Mouse (Mus musculus): ENCODE data around the gene Large2. TPM values are rescaled to one million over a fixed set of nuclear protein-coding genes. Genes with fewer than 3 reads are reported as not detected.

Large2 gene
- polyA plus RNA-seq, 2 experiments, result 2.3 to 3.1 TPM

DNA sequence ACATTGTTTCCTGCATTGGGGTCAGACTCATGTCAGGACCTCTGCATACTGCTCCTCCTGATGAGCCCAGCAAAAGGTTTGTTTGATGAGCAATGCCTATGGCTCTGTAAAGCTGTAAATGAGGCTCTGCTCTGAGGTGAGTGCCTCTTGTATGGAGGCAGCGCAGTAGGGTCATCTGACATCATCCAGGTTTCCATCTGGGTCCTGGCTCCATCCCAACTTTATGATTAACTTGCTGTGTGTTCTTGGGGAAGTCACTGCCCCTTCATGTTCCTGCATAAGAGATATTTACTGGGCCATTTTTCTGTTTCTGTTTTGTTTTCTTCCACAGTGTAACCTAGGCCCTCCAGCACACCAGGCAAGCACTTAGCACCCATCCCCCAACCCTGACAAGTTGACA lies 22.8 kb upstream of the Large2 start:
- Histone ChIP-seq H3K9ac (replicated peaks) (no peak overlapping the region), H3K4me1 (replicated peaks; ENCODE audit: control insufficient read depth in 2 of 2, insufficient read depth in 2 of 2, low read length in 1 of 2) (peaks cover 0 to 2% of the 10 kb centered on the region in 2 experiments; a peak in 1 of 4 replicates), H3K27me3 (ENCODE audit: control insufficient read depth, insufficient read depth, low read length) (peaks cover 22% of the 10 kb centered on the region), H3K9me3 (ENCODE audit: control insufficient read depth, low read length) (no peaks in the 10 kb centered on the region), H3K4me3 (ENCODE audit: insufficient read depth in 1 of 2, low read depth in 2 of 2, low read length in 2 of 2) (no peak overlapping the region), H3K4me2 (ENCODE audit: low read depth) (no peak overlapping the region), H3K36me3 (replicated peaks; ENCODE audit: control insufficient read depth, insufficient read depth, low read depth) (no peaks in the 10 kb centered on the region), H3K27ac (no peak overlapping the region)
- ATAC-seq (ENCODE audit: insufficient read depth) (no peak), DNase-seq (ENCODE audit: low read depth in 3 of 3, low spot score in 3 of 3) (no peak)
- WGBS (ENCODE audit: insufficient replicate concordance), result 76% methylated on average over 1 of the region's 1 CpGs
- TF ChIP-seq CTCF (IDR thresholded peaks at IDR 0.05; ENCODE audit: low read depth) (no peak), EP300 (IDR thresholded peaks at IDR 0.05; ENCODE audit: low read depth) (no peak)

GRCm38 (mm10) chr2:92395535-92395934 lies 20.9 kb upstream of the Large2 start:
- H3K9ac ChIP-seq (replicated peaks), result no peak overlapping the region
- H3K27ac ChIP-seq, result no peak overlapping the region
- H3K36me3 ChIP-seq (replicated peaks; ENCODE audit: control insufficient read depth, insufficient read depth, low read depth), result no peaks in the 10 kb centered on the region
- no peak for TF ChIP-seq CTCF (IDR thresholded peaks at IDR 0.05; ENCODE audit: low read depth)
- no peak for TF ChIP-seq EP300 (IDR thresholded peaks at IDR 0.05; ENCODE audit: low read depth)
- H3K4me3 ChIP-seq (ENCODE audit: insufficient read depth in 1 of 2, low read depth in 2 of 2, low read length in 2 of 2), result no peak overlapping the region
- no peaks in the 10 kb centered on the region for H3K9me3 ChIP-seq (ENCODE audit: control insufficient read depth, low read length)
- 67% methylated on average over 3 of the region's 3 CpGs for WGBS (ENCODE audit: insufficient replicate concordance)
- DNase-seq (ENCODE audit: low read depth in 3 of 3, low spot score in 3 of 3), result no peak
- no peak for ATAC-seq (ENCODE audit: insufficient read depth)
- no peak overlapping the region for H3K4me2 ChIP-seq (ENCODE audit: low read depth)
- no peaks in the 10 kb centered on the region for H3K4me1 ChIP-seq (replicated peaks; ENCODE audit: control insufficient read depth in 2 of 2, insufficient read depth in 2 of 2, low read length in 1 of 2)
- H3K27me3 ChIP-seq (ENCODE audit: control insufficient read depth, insufficient read depth, low read length), result peaks cover 31% of the 10 kb centered on the region

DNA sequence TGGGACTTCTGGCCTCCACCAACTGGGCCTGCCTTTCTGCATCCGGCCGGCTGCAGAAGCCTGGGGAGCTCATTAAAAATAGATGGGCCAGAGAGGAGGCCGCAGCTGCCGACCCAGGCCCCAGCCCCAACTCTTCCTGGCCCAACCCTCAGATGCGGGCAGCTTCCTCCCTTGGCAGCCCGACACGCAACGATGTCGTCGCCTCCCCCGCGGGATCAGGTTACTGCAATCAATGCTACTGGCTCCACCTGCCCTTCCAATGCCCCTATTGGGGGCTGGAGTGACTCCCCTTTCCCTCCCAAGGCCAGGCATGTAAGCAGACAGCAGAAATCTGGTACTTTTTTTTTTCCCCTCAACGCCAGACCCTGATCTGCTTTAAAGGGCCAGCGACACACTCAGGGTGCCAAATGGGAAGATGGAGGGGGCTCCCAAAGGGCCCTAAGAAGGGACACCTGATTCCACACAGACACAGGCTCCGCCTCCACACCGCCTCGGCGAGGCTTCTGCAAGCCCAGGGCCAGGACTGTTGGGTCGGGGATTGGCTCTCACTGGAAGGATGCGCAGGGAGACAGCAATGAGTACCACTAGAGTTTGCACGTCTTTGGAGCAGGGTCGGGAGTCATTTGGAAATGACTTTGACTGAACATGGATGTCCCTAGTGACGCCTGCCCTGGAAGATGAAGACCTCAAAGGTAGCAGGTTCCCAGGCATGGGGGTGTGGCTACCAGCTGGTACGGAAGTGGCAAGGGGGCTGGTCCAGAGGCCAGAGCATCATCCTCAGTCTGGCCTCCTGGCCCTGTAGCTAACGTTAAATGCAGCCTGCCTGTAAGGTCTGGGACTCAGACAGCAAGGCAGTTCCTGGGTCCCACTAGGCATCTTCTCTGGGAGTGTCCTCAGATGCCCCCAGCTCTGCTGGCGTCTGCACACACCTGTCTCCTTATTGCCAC lies 17.9 kb upstream of the Large2 start:
- peaks cover 57% of the 10 kb centered on the region for H3K27me3 ChIP-seq (ENCODE audit: control insufficient read depth, insufficient read depth, low read length)
- WGBS (ENCODE audit: insufficient replicate concordance), result 4% methylated on average over 26 of the region's 26 CpGs

GRCm38 (mm10) chr2:92391703-92392317 lies 17.1 kb upstream of the Large2 start:
- no peak for TF ChIP-seq EP300 (IDR thresholded peaks at IDR 0.05; ENCODE audit: low read depth)
- no peak for TF ChIP-seq CTCF (IDR thresholded peaks at IDR 0.05; ENCODE audit: low read depth)
- H3K4me1 ChIP-seq (replicated peaks; ENCODE audit: control insufficient read depth in 2 of 2, insufficient read depth in 2 of 2, low read length in 1 of 2), result peaks cover 0 to 4% of the 10 kb centered on the region in 2 experiments; a peak in 2 of 4 replicates
- ATAC-seq (ENCODE audit: insufficient read depth) (no peak), DNase-seq (ENCODE audit: low read depth in 3 of 3, low spot score in 3 of 3) (no peak)
- H3K9me3 ChIP-seq (ENCODE audit: control insufficient read depth, low read length), result no peaks in the 10 kb centered on the region
- no peak overlapping the region for H3K9ac ChIP-seq (replicated peaks)
- peaks cover 58% of the 10 kb centered on the region for H3K27me3 ChIP-seq (ENCODE audit: control insufficient read depth, insufficient read depth, low read length)
- H3K4me2 ChIP-seq (ENCODE audit: low read depth), result no peak overlapping the region; the same call in none of the 2 replicates
- 35% methylated on average over 11 of the region's 11 CpGs for WGBS (ENCODE audit: insufficient replicate concordance)
- H3K27ac ChIP-seq, result no peak overlapping the region
- H3K4me3 ChIP-seq (ENCODE audit: insufficient read depth in 1 of 2, low read depth in 2 of 2, low read length in 2 of 2), result 0 out of 4 replicates have a peak overlapping the region, but pooled peaks have one; percentile 10 to 20
- H3K36me3 ChIP-seq (replicated peaks; ENCODE audit: control insufficient read depth, insufficient read depth, low read depth), result no peaks in the 10 kb centered on the region

More for the DNA sequence above, 17.9 kb upstream of the Large2 start:
- Histone ChIP-seq H3K4me1 (replicated peaks; ENCODE audit: control insufficient read depth in 2 of 2, insufficient read depth in 2 of 2, low read length in 1 of 2) (peaks cover 0 to 4% of the 10 kb centered on the region in 2 experiments; a peak in 2 of 4 replicates), H3K9me3 (ENCODE audit: control insufficient read depth, low read length) (no peaks in the 10 kb centered on the region), H3K36me3 (replicated peaks; ENCODE audit: control insufficient read depth, insufficient read depth, low read depth) (no peaks in the 10 kb centered on the region), H3K4me2 (ENCODE audit: low read depth) (no peak overlapping the region; the same call in none of the 2 replicates), H3K4me3 (ENCODE audit: insufficient read depth in 1 of 2, low read depth in 2 of 2, low read length in 2 of 2) (0 out of 4 replicates have a peak overlapping the region, but pooled peaks of 1 of the 2 experiments have one; percentile 20), H3K9ac (replicated peaks) (no peak overlapping the region), H3K27ac (no peak overlapping the region)
- DNase-seq (ENCODE audit: low read depth in 3 of 3, low spot score in 3 of 3) (no peak), ATAC-seq (ENCODE audit: insufficient read depth) (no peak)
- TF ChIP-seq CTCF (IDR thresholded peaks at IDR 0.05; ENCODE audit: low read depth) (no peak), EP300 (IDR thresholded peaks at IDR 0.05; ENCODE audit: low read depth) (no peak)

DNA sequence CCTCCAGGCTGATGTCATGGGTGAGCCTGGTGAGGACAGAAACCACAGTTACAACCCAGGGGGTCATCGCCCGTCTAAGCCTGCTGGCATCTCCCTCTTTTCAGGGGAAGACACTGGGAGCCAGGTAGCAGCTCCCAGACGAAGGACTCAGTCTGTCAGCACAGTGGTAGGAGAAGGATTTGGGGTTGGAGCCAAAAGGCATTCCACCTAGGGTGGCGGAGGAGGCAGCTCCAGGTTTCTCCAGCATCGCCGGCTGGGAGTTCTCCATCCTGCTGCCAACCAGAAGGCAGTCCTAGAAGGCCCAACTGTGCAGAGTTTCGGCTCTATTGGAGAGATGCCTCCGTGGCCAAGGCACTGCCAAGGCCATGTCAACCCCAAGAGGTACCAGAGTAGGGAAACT lies 16.4 kb upstream of the Large2 start:
- Histone ChIP-seq H3K36me3 (replicated peaks; ENCODE audit: control insufficient read depth, insufficient read depth, low read depth) (no peaks in the 10 kb centered on the region), H3K9me3 (ENCODE audit: control insufficient read depth, low read length) (no peaks in the 10 kb centered on the region), H3K27ac (no peak overlapping the region), H3K4me3 (ENCODE audit: insufficient read depth in 1 of 2, low read depth in 2 of 2, low read length in 2 of 2) (no peak overlapping the region), H3K4me2 (ENCODE audit: low read depth) (no peak overlapping the region), H3K9ac (replicated peaks) (no peak overlapping the region), H3K4me1 (replicated peaks; ENCODE audit: control insufficient read depth in 2 of 2, insufficient read depth in 2 of 2, low read length in 1 of 2) (peaks cover 0 to 4% of the 10 kb centered on the region in 2 experiments; a peak in 2 of 4 replicates), H3K27me3 (ENCODE audit: control insufficient read depth, insufficient read depth, low read length) (peaks cover 58% of the 10 kb centered on the region)
- DNase-seq (ENCODE audit: low read depth in 3 of 3, low spot score in 3 of 3) (no peak), ATAC-seq (ENCODE audit: insufficient read depth) (no peak)
- TF ChIP-seq EP300 (IDR thresholded peaks at IDR 0.05; ENCODE audit: low read depth), result no peak
- TF ChIP-seq CTCF (IDR thresholded peaks at IDR 0.05; ENCODE audit: low read depth), result no peak
- WGBS (ENCODE audit: insufficient replicate concordance), result 64% methylated on average over 8 of the region's 8 CpGs

Data from liver, embryonic 14.5 days (tissue).